Mouse (Mus musculus) CH12.LX (cell line): ENCODE data around the gene Cr2. TPM values are rescaled to one million over a fixed set of nuclear protein-coding genes. Genes with fewer than 3 reads are reported as not detected.

Source experiments
- DNase-seq: peaks from one replicate; pipeline ENCODE4 v3.0.0-alpha.2; 2013; ENCODE audit errors: extremely low read depth
- H3K27ac ChIP-seq: 2 replicates; pipeline ENCODE4 v1.5.1; 2012; ENCODE audit warnings: low read depth, mild to moderate bottlenecking, control low read depth, moderate library complexity; ENCODE audit not compliant: insufficient read depth
- H3K27me3 ChIP-seq: replicated peaks from 2 replicates; pipeline ENCODE3; 2012; ENCODE audit warnings: inconsistent platforms
- H3K36me3 ChIP-seq, 2 experiments: replicated peaks in 1 of 2; 2 replicates each; pipeline versions ENCODE3 to v1.6.1; 2012; ENCODE audit warnings: inconsistent platforms in 1 of 2, low read length in 1 of 2, mild to moderate bottlenecking in 1 of 2, mixed read lengths in 1 of 2, moderate library complexity in 1 of 2; ENCODE audit not compliant: control insufficient read depth in 1 of 2, insufficient read depth in 1 of 2
- H3K4me1 ChIP-seq, 2 experiments: 2 replicates each; pipeline ENCODE4 v1.6.1; 2012; ENCODE audit warnings: inconsistent platforms in 1 of 2, moderate library complexity in 1 of 2; ENCODE audit not compliant: insufficient read depth in 2 of 2, control insufficient read depth in 1 of 2
- H3K4me2 ChIP-seq: 2 replicates; pipeline ENCODE4 v1.6.1; 2012; ENCODE audit warnings: low read depth, mild to moderate bottlenecking, control low read depth; ENCODE audit not compliant: poor library complexity, insufficient read depth, severe bottlenecking
- H3K4me3 ChIP-seq, 3 experiments: fragments of 150-350 bp in 1 of 3; sonication (generic) in 1 of 3; replicated peaks in 1 of 3; 2 replicates each; pipeline versions ENCODE3 to v1.5.1; 2011 to 2012; ENCODE audit warnings: low read depth in 2 of 3, low read length in 2 of 3, mild to moderate bottlenecking in 2 of 3, moderate library complexity in 2 of 3, control low read depth in 1 of 3, improper control_type of control experiment in 1 of 3, inconsistent platforms in 1 of 3, mixed read lengths in 1 of 3; ENCODE audit not compliant: poor library complexity in 1 of 3
- H3K79me2 ChIP-seq: replicated peaks from 2 replicates; pipeline ENCODE4 v1.6.1; 2012; ENCODE audit warnings: mild to moderate bottlenecking, moderate library complexity; ENCODE audit not compliant: control insufficient read depth, poor library complexity, insufficient read depth, severe bottlenecking; ENCODE audit errors: extremely low read depth
- H3K9ac ChIP-seq: 2 replicates; pipeline ENCODE4 v1.6.1; 2012; ENCODE audit warnings: low read depth, mild to moderate bottlenecking, control low read depth, moderate library complexity; ENCODE audit not compliant: insufficient read depth
- H3K9me3 ChIP-seq: replicated peaks from 2 replicates; pipeline ENCODE3; 2012; ENCODE audit warnings: low read length, inconsistent platforms, mixed read lengths
- BHLHE40 ChIP-seq: IDR thresholded peaks from 2 replicates; pipeline ENCODE4 v1.6.1; 2011; ENCODE audit warnings: mild to moderate bottlenecking, low read depth, low read length, improper control_type of control experiment
- CHD1 ChIP-seq: IDR thresholded peaks from 2 replicates; pipeline ENCODE4 v1.6.1; 2012; ENCODE audit warnings: low read depth, low read length, improper control_type of control experiment, inconsistent platforms
- CHD2 ChIP-seq: IDR thresholded peaks from 2 replicates; pipeline ENCODE4 v1.6.1; 2011; ENCODE audit warnings: low read length, improper control_type of control experiment
- CTCF ChIP-seq, 2 experiments: IDR thresholded peaks in 1 of 2; conservative IDR thresholded peaks in 1 of 2; 2 replicates each; pipeline ENCODE4 v1.5.1; 2011 to 2012; ENCODE audit warnings: low read depth in 2 of 2, low read length in 2 of 2, improper control_type of control experiment in 1 of 2, inconsistent platforms in 1 of 2, mild to moderate bottlenecking in 1 of 2, moderate library complexity in 1 of 2
- E2F4 ChIP-seq: IDR thresholded peaks from 2 replicates; pipeline ENCODE4 v1.6.1; 2011; ENCODE audit warnings: low read depth, low read length, improper control_type of control experiment; ENCODE audit not compliant: insufficient replicate concordance
- ELF1 ChIP-seq: IDR thresholded peaks from 2 replicates; pipeline ENCODE4 v1.6.1; 2014; ENCODE audit warnings: low read depth, mild to moderate bottlenecking, inconsistent platforms, low read length, improper control_type of control experiment
- EP300 ChIP-seq: IDR thresholded peaks from 2 replicates; pipeline ENCODE4 v1.6.1; 2011; ENCODE audit warnings: low read length, improper control_type of control experiment
- ETS1 ChIP-seq: conservative IDR thresholded peaks from 2 replicates; pipeline ENCODE4 v1.6.1; 2012; ENCODE audit warnings: low read depth, mild to moderate bottlenecking, inconsistent platforms, low read length, improper control_type of control experiment, moderate library complexity
- GABPA ChIP-seq: IDR thresholded peaks from 2 replicates; pipeline ENCODE4 v1.6.1; 2012; ENCODE audit warnings: low read depth, low read length, improper control_type of control experiment, inconsistent platforms; ENCODE audit not compliant: insufficient replicate concordance
- HCFC1 ChIP-seq: IDR thresholded peaks from 2 replicates; pipeline ENCODE4 v1.6.1; 2012; ENCODE audit warnings: low read depth, mild to moderate bottlenecking, inconsistent platforms, low read length, improper control_type of control experiment
- IRF4 ChIP-seq: IDR thresholded peaks from 2 replicates; pipeline ENCODE4 v1.6.1; 2014; ENCODE audit warnings: low read depth, mild to moderate bottlenecking, inconsistent platforms, low read length, improper control_type of control experiment
- JUN ChIP-seq: IDR thresholded peaks from 2 replicates; pipeline ENCODE4 v1.6.1; 2011; ENCODE audit warnings: low read depth, mild to moderate bottlenecking, low read length, improper control_type of control experiment, moderate library complexity; ENCODE audit not compliant: insufficient read depth
- JUND ChIP-seq: conservative IDR thresholded peaks from 2 replicates; pipeline ENCODE4 v1.6.1; 2011; ENCODE audit warnings: low read depth, low read length, improper control_type of control experiment
- KAT2A ChIP-seq: IDR thresholded peaks from 2 replicates; pipeline ENCODE4 v1.6.1; 2012; ENCODE audit warnings: low read length, improper control_type of control experiment, inconsistent platforms; ENCODE audit not compliant: insufficient replicate concordance
- MAFK ChIP-seq: IDR thresholded peaks from 2 replicates; pipeline ENCODE4 v1.6.1; 2011; ENCODE audit warnings: low read length, improper control_type of control experiment; ENCODE audit not compliant: insufficient replicate concordance
- MAX ChIP-seq: IDR thresholded peaks from 2 replicates; pipeline ENCODE4 v1.6.1; 2011; ENCODE audit warnings: low read length, improper control_type of control experiment
- MAZ ChIP-seq: IDR thresholded peaks from 2 replicates; pipeline ENCODE4 v1.6.1; 2012; ENCODE audit warnings: low read depth, mild to moderate bottlenecking, inconsistent platforms, low read length, improper control_type of control experiment, moderate library complexity
- MEF2A ChIP-seq: IDR thresholded peaks from 2 replicates; pipeline ENCODE4 v1.6.1; 2014; ENCODE audit warnings: low read depth, mild to moderate bottlenecking, inconsistent platforms, low read length, improper control_type of control experiment, borderline replicate concordance
- MXI1 ChIP-seq: IDR thresholded peaks from 2 replicates; pipeline ENCODE4 v1.6.1; 2011; ENCODE audit warnings: mild to moderate bottlenecking, low read depth, low read length, improper control_type of control experiment
- MYC ChIP-seq: IDR thresholded peaks from 2 replicates; pipeline ENCODE4 v1.6.1; 2011; ENCODE audit warnings: low read depth, mild to moderate bottlenecking, improper control_type of control experiment, low read length
- NELFE ChIP-seq: IDR thresholded peaks from 2 replicates; pipeline ENCODE4 v1.6.1; 2011; ENCODE audit warnings: low read depth, low read length, improper control_type of control experiment
- NRF1 ChIP-seq: IDR thresholded peaks from 2 replicates; pipeline ENCODE4 v1.6.1; 2014; ENCODE audit warnings: low read depth, mild to moderate bottlenecking, inconsistent platforms, low read length, improper control_type of control experiment, moderate library complexity
- PAX5 ChIP-seq: IDR thresholded peaks from 2 replicates; pipeline ENCODE4 v1.6.1; 2012; ENCODE audit warnings: low read length, inconsistent platforms, mixed read lengths
- POLR2A ChIP-seq: IDR thresholded peaks from 2 replicates; pipeline ENCODE4 v1.6.1; 2011; ENCODE audit warnings: low read depth, mild to moderate bottlenecking, improper control_type of control experiment, low read length
- POLR2AphosphoS2 ChIP-seq: IDR thresholded peaks from 2 replicates; pipeline ENCODE4 v1.6.1; 2011; ENCODE audit warnings: low read depth, low read length, improper control_type of control experiment
- RAD21 ChIP-seq: IDR thresholded peaks from 2 replicates; pipeline ENCODE4 v1.6.1; 2011; ENCODE audit warnings: low read depth, mild to moderate bottlenecking, low read length, improper control_type of control experiment, moderate library complexity
- RCOR1 ChIP-seq: conservative IDR thresholded peaks from 2 replicates; pipeline ENCODE4 v1.6.1; 2012; ENCODE audit warnings: low read depth, mild to moderate bottlenecking, inconsistent platforms, low read length, improper control_type of control experiment
- SIN3A ChIP-seq: IDR thresholded peaks from 2 replicates; pipeline ENCODE4 v1.6.1; 2012; ENCODE audit warnings: low read length, improper control_type of control experiment, inconsistent platforms
- SMC3 ChIP-seq: IDR thresholded peaks from 2 replicates; pipeline ENCODE4 v1.6.1; 2011; ENCODE audit warnings: low read depth, low read length, improper control_type of control experiment
- TBP ChIP-seq: conservative IDR thresholded peaks from 2 replicates; pipeline ENCODE4 v1.6.1; 2011; ENCODE audit warnings: low read depth, low read length, improper control_type of control experiment
- TCF12 ChIP-seq: IDR thresholded peaks from 2 replicates; pipeline ENCODE4 v1.6.1; 2014; ENCODE audit warnings: low read depth, mild to moderate bottlenecking, inconsistent platforms, low read length, improper control_type of control experiment
- UBTF ChIP-seq: IDR thresholded peaks from 2 replicates; pipeline ENCODE4 v1.6.1; 2012; ENCODE audit warnings: low read depth, mild to moderate bottlenecking, inconsistent platforms, low read length, improper control_type of control experiment, moderate library complexity
- USF1 ChIP-seq: IDR thresholded peaks from 2 replicates; pipeline ENCODE4 v1.6.1; 2014; ENCODE audit warnings: low read depth, mild to moderate bottlenecking, inconsistent platforms, low read length, improper control_type of control experiment
- USF2 ChIP-seq: conservative IDR thresholded peaks from 2 replicates; pipeline ENCODE4 v1.6.1; 2011; ENCODE audit warnings: low read depth, low read length, improper control_type of control experiment
- ZC3H11A ChIP-seq: IDR thresholded peaks from 2 replicates; pipeline ENCODE4 v1.6.1; 2012; ENCODE audit warnings: low read depth, mild to moderate bottlenecking, inconsistent platforms, low read length, improper control_type of control experiment
- ZKSCAN1 ChIP-seq: IDR thresholded peaks from 2 replicates; pipeline ENCODE4 v1.6.1; 2012; ENCODE audit warnings: low read depth, inconsistent platforms, low read length, improper control_type of control experiment, borderline replicate concordance
- ZMIZ1 ChIP-seq: IDR thresholded peaks from 2 replicates; pipeline ENCODE4 v1.6.1; 2012; ENCODE audit warnings: low read depth, mild to moderate bottlenecking, inconsistent platforms, low read length, improper control_type of control experiment
- ZNF384 ChIP-seq: IDR thresholded peaks from 2 replicates; pipeline ENCODE4 v1.6.1; 2012; ENCODE audit warnings: low read depth, low read length, improper control_type of control experiment, inconsistent platforms
- dilution Hi-C: fragments of 300-500 bp; cut with MboI; formaldehyde crosslinking; loops from 2 replicates; pipeline ENCODE4 v1.14.3; 2020; ENCODE audit warnings: low sequenced_read_pairs; ENCODE audit not compliant: extremely low pct_unique_long_range_greater_than_20kb, extremely low pct_ligation_motif_present
- in situ Hi-C: fragments of 300-500 bp; cut with MboI; formaldehyde crosslinking; loops from 3 replicates; pipeline ENCODE4 v1.14.3; 2019; ENCODE audit warnings: low sequenced_read_pairs, low pct_ligation_motif_present, low pct_unique_long_range_greater_than_20kb, mixed read lengths
- polyA plus RNA-seq: library from polyadenylated mRNA; unstranded; fragments of >175 nt; gene quantifications from 2 replicates; pipeline ENCODE4 v1.2.1, GENCODE M21; 2012; ENCODE audit warnings: low read depth; ENCODE audit not compliant: insufficient read length
- total RNA-seq, 2 experiments: library from RNA; depleted of rRNA; stranded (reverse); fragments of 300-350 nt in 1 of 2; fragments of >200 nt in 1 of 2; gene quantifications; 2 replicates each; pipeline ENCODE4 v1.2.3; 2012 to 2014

The Cr2 gene
- total and polyA plus RNA-seq, 3 experiments, result 0.08 to 3.0 (median 0.62) TPM

DNA sequence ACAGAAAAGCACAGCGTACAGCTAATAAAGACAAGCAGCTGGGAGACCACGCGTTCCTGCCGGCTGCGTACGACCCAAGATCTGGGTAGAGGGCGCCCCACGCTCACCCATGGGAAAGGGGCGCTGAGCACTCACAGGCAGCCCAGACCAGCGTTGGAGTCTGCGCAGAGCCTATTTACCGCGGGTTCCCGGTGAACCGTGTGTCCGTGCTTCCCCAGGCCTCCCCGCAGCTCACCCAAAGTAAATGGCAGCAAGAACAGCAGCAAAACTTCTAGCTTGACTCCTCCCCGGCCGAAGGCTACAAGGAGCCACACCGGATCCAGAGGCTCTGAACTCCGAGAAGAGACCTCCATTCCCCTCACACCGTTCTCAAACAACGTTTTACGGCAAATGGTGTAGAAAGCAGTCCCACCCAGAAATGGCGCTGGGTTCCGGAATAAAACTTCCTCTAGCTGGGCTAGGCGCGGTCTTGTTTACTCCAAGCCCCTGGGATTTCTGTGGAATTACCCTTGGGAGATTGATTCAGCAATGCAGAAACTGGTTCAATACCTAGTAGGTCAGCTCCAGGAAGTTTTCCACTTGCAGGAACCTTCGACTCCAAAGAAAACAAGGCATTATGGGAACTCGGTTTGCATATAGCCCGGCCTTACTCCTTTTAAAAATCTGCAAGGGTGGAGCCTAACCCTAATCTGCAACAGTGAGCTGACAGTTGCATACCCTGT lies 45.4 kb downstream of the Cr2 start, which contains the start of gene Cr1l:
TSS of gene Cr1l (minus strand) at position 634 of the 722 bp plus-strand sequence.
- dilution Hi-C loops, result no loop called here
- in situ Hi-C loops, result no loop called here
- peak within 1 kb of the TSS; percentile 86 for H3K27ac ChIP-seq
- peak within 1 kb of the TSS; percentile 60 to 72 (median 68) for H3K4me3 ChIP-seq
- peaks cover 0 to 23% of the 10 kb centered on the region in 2 experiments; a peak in 1 of 4 replicates for H3K4me1 ChIP-seq
- peak within 1 kb of the TSS; percentile 94 for H3K9ac ChIP-seq
- DNase-seq, result peak; percentile 87
- TF ChIP-seq GABPA (no peak), MEF2A (no peak; the same call in 1 of the 2 replicates), PAX5 (no peak), JUN (no peak), CHD1 (no peak), CHD2 (no peak), SMC3 (peak; percentile 62), POLR2AphosphoS2 (no peak), NRF1 (peak; percentile 86), HCFC1 (peak; percentile 54; the same call in 1 of the 2 replicates), ETS1 (no peak; the same call in 1 of the 2 replicates), TBP (peak; percentile 94), ZC3H11A (no peak), JUND (no peak), MAZ (no peak), ZNF384 (no peak), ZMIZ1 (peak; percentile 63), UBTF (peak; percentile 75; the same call in 1 of the 2 replicates), MXI1 (peak; percentile 96), RCOR1 (no peak), ZKSCAN1 (no peak), BHLHE40 (no peak; the same call in 1 of the 2 replicates), MAX (peak; percentile 87), NELFE (peak; percentile 75), USF1 (no peak), IRF4 (peak; percentile 58; the same call in 1 of the 2 replicates), E2F4 (no peak), MYC (peak; percentile 69; the same call in 1 of the 2 replicates), MAFK (no peak), EP300 (no peak), USF2 (no peak), CTCF (conservative IDR thresholded peaks at IDR 0.05 in 1 of 2, IDR thresholded peaks at IDR 0.05 in 1 of 2; ENCODE audit: low read depth in 2 of 2, low read length in 2 of 2) (peak in 1 of 2 experiments; percentile 78; a peak in 2 of 4 replicates), RAD21 (peak; percentile 73), SIN3A (peak; percentile 80), TCF12 (peak; percentile 65), KAT2A (no peak), ELF1 (0 out of 2 replicates have a peak, but pooled peaks have one; percentile 9), POLR2A (peak; percentile 74)
- TF ChIP-seq, all 38 proteins: peak for 17
- Histone ChIP-seq H3K27me3 (no peaks in the 10 kb centered on the region), H3K9me3 (no peaks in the 10 kb centered on the region), H3K4me2 (peak within 1 kb of the TSS; percentile 98), H3K36me3 (peaks cover 10 to 25% of the 10 kb centered on the region in 2 experiments), H3K79me2 (peaks cover 10% of the 10 kb centered on the region)
